Mouse (Mus musculus) lung, adult 2 months (tissue): ENCODE measurements at regions not wholly inside any gene's neighbourhood (a gene's known extent, or its start where the extent isn't known, plus 50 kb on each side); places are given as distances from the start of the nearest gene placed in this dataset.

Experiments used
- DNase-seq: peaks from one replicate; pipeline ENCODE4 v3.0.0; 2022
- H3K4me1 ChIP-seq: fragments of 200-500 bp; 2 replicates; pipeline ENCODE4 v1.6.1; 2011; ENCODE audit warnings: low read length; ENCODE audit not compliant: control insufficient read depth, insufficient read depth
- H3K4me3 ChIP-seq: fragments of 200-500 bp; replicated peaks from 2 replicates; pipeline ENCODE3; 2011; ENCODE audit warnings: low read depth, mild to moderate bottlenecking, control low read depth, low read length; ENCODE audit errors: extremely low read depth
- CTCF ChIP-seq: fragments of 200-500 bp; IDR thresholded peaks from 2 replicates; pipeline ENCODE4 v1.5.1; 2011; ENCODE audit warnings: mild to moderate bottlenecking, low read length, control low read depth; ENCODE audit not compliant: insufficient read depth
- POLR2A ChIP-seq: fragments of 200-500 bp; IDR thresholded peaks from 2 replicates; pipeline ENCODE4 v1.6.1; 2011; ENCODE audit warnings: low read depth, mild to moderate bottlenecking, control low read depth, low read length, borderline replicate concordance; ENCODE audit errors: extremely low read depth
- WGBS: fragments of 180-500 bp; shearing (Covaris S2); methylation state at CpG from one replicate; pipeline ENCODE4 v1.1.7; 2018; 5-methylcytosine and 5-hydroxymethylcytosine counted together

GRCm38 (mm10) chr13:5766394-5766793 lies 94.9 kb upstream of the Klf6 start:
- H3K4me1 ChIP-seq, result peaks cover 2% of the 10 kb centered on the region; the same call in 1 of the 2 replicates
- H3K4me3 ChIP-seq, result no peak overlapping the region
- no peak for DNase-seq
- WGBS, result 70% methylated on average over 6 of the region's 6 CpGs
- no peak for TF ChIP-seq POLR2A
- no peak for TF ChIP-seq CTCF

- DNase-seq, result no peak
- no peak overlapping the region for H3K4me3 ChIP-seq
- WGBS, result 77% methylated on average over 1 of the region's 1 CpGs
- TF ChIP-seq POLR2A (no peak), CTCF (no peak)
- H3K4me1 ChIP-seq, result peaks cover 2% of the 10 kb centered on the region; the same call in 1 of the 2 replicates
These were observed 94.1 kb upstream of the Klf6 start for GRCm38 (mm10) chr13:5767202-5767601.

- DNase-seq, result no peak
- TF ChIP-seq POLR2A, result no peak
- no peak for TF ChIP-seq CTCF
- 88% methylated on average over 2 of the region's 2 CpGs for WGBS
- Histone ChIP-seq H3K4me3 (no peak overlapping the region), H3K4me1 (peaks cover 2% of the 10 kb centered on the region; the same call in 1 of the 2 replicates)
These were observed 92.6 kb upstream of the Klf6 start for GRCm38 (mm10) chr13:5768699-5769098.

- Histone ChIP-seq H3K4me1 (peaks cover 2% of the 10 kb centered on the region; the same call in 1 of the 2 replicates), H3K4me3 (no peak overlapping the region)
- TF ChIP-seq CTCF, result no peak
- TF ChIP-seq POLR2A, result no peak
- 61% methylated on average over 7 of the region's 7 CpGs for WGBS
- DNase-seq, result no peak
These were observed 91.7 kb upstream of the Klf6 start for GRCm38 (mm10) chr13:5769283-5770260.

GRCm38 (mm10) chr13:5773811-5774210 lies 87.5 kb upstream of the Klf6 start:
- DNase-seq, result no peak
- TF ChIP-seq POLR2A (no peak), CTCF (no peak)
- WGBS, result 79% methylated on average over 3 of the region's 3 CpGs
- Histone ChIP-seq H3K4me3 (no peak overlapping the region), H3K4me1 (no peaks in the 10 kb centered on the region)

GRCm38 (mm10) chr13:5778443-5779171 lies 82.7 kb upstream of the Klf6 start:
- no peak for DNase-seq
- WGBS, result 52% methylated on average over 5 of the region's 5 CpGs
- Histone ChIP-seq H3K4me3 (no peak overlapping the region), H3K4me1 (no peaks in the 10 kb centered on the region; the same call in 1 of the 2 replicates)
- TF ChIP-seq CTCF, result no peak
- TF ChIP-seq POLR2A, result no peak

GRCm38 (mm10) chr13:5779410-5779809 lies 81.9 kb upstream of the Klf6 start:
- 23% methylated on average over 4 of the region's 4 CpGs for WGBS
- H3K4me1 ChIP-seq, result no peaks in the 10 kb centered on the region; the same call in 1 of the 2 replicates
- no peak for DNase-seq

GRCm38 (mm10) chr13:5782540-5782939 lies 78.7 kb upstream of the Klf6 start:
- Histone ChIP-seq H3K4me1 (no peaks in the 10 kb centered on the region; the same call in 1 of the 2 replicates), H3K4me3 (no peak overlapping the region)
- WGBS, result 85% methylated on average over 1 of the region's 1 CpGs
- TF ChIP-seq POLR2A (no peak), CTCF (no peak)
- no peak for DNase-seq

More at GRCm38 (mm10) chr13:5779410-5779809, 81.9 kb upstream of the Klf6 start:
- no peak for TF ChIP-seq POLR2A
- TF ChIP-seq CTCF, result no peak
- no peak overlapping the region for H3K4me3 ChIP-seq

- no peak for DNase-seq
- no peaks in the 10 kb centered on the region for H3K4me1 ChIP-seq
- TF ChIP-seq POLR2A (no peak), CTCF (no peak)
- no peak overlapping the region for H3K4me3 ChIP-seq
These were observed 74.2 kb upstream of the Klf6 start for GRCm38 (mm10) chr13:5787114-5787513.
